Mouse (Mus musculus): Measurements from ENCODE around the gene Cab39. TPM values are rescaled to one million over a fixed set of nuclear protein-coding genes. Genes with fewer than 3 reads are reported as not detected.

Cab39 gene
- polyA plus RNA-seq, 2 experiments: 15.8 to 20.4 TPM

DNA sequence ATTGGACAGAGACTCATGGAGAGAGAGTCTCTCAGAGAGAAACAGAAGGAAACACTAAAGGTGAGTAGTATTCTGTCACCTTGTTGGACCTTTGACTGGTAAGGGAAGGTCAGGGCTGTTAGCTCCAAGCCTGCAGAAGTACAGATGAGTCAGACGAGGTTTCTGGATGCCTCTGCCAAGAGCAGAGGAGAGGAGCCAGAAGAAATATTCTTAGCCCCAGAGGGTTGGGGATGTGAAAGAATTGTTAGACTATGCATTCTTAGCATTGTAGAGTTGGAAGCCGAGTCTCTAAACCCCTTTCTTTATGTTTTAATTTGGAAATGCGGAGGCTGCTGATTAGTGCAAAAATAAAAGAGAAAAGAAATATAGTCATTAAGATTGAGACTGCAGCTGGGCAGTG is 21.3 kb upstream of the Cab39 start:
- TF ChIP-seq CTCF (IDR thresholded peaks at IDR 0.05; ENCODE audit: low read depth) (no peak), EP300 (IDR thresholded peaks at IDR 0.05; ENCODE audit: low read depth) (no peak)
- no peaks in the 10 kb centered on the region for H3K9me3 ChIP-seq (ENCODE audit: control insufficient read depth, low read length)
- DNase-seq (ENCODE audit: low read depth in 3 of 3, low spot score in 3 of 3): no peak
- H3K4me1 ChIP-seq (replicated peaks; ENCODE audit: control insufficient read depth in 2 of 2, insufficient read depth in 2 of 2, low read length in 1 of 2): no peaks in the 10 kb centered on the region
- no peak overlapping the region for H3K4me2 ChIP-seq (ENCODE audit: low read depth)
- H3K36me3 ChIP-seq (replicated peaks; ENCODE audit: control insufficient read depth, insufficient read depth, low read depth): no peaks in the 10 kb centered on the region
- H3K27me3 ChIP-seq (ENCODE audit: control insufficient read depth, insufficient read depth, low read length): no peaks in the 10 kb centered on the region
- 52% methylated on average over 3 of the region's 3 CpGs for WGBS (ENCODE audit: insufficient replicate concordance)
- no peak overlapping the region for H3K27ac ChIP-seq
- H3K4me3 ChIP-seq (ENCODE audit: insufficient read depth in 1 of 2, low read depth in 2 of 2, low read length in 2 of 2): no peak overlapping the region
- no peak overlapping the region for H3K9ac ChIP-seq (replicated peaks)
- ATAC-seq (ENCODE audit: insufficient read depth): no peak

DNA sequence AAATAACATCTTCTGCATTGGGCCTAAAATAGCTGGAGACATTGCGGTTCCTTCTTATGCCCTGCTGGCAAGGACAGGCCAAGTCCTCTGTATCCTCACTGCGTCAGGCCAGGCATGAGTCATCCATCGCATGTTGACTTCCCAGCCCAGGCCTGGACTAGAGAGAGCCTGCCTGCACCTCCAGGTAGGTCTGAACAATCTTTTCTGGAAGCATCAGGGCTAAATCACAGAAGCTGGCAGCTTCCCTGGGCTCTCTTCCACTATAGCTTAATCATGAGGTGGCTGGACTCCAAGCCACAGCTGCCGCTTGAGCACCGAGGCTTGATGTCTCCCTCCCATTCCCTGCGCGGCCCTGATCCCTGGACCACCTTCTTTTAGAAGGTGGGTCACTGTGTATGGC is 18.1 kb upstream of the Cab39 start:
- no peak overlapping the region for H3K27ac ChIP-seq
- no peak overlapping the region for H3K4me2 ChIP-seq (ENCODE audit: low read depth)
- no peaks in the 10 kb centered on the region for H3K4me1 ChIP-seq (replicated peaks; ENCODE audit: control insufficient read depth in 2 of 2, insufficient read depth in 2 of 2, low read length in 1 of 2)
- no peaks in the 10 kb centered on the region for H3K9me3 ChIP-seq (ENCODE audit: control insufficient read depth, low read length)
- 80% methylated on average over 7 of the region's 7 CpGs for WGBS (ENCODE audit: insufficient replicate concordance)
- no peaks in the 10 kb centered on the region for H3K36me3 ChIP-seq (replicated peaks; ENCODE audit: control insufficient read depth, insufficient read depth, low read depth)
- H3K9ac ChIP-seq (replicated peaks): no peak overlapping the region
- H3K27me3 ChIP-seq (ENCODE audit: control insufficient read depth, insufficient read depth, low read length): no peaks in the 10 kb centered on the region
- no peak for TF ChIP-seq CTCF (IDR thresholded peaks at IDR 0.05; ENCODE audit: low read depth)
- TF ChIP-seq EP300 (IDR thresholded peaks at IDR 0.05; ENCODE audit: low read depth): no peak
- H3K4me3 ChIP-seq (ENCODE audit: insufficient read depth in 1 of 2, low read depth in 2 of 2, low read length in 2 of 2): no peak overlapping the region
- ATAC-seq (ENCODE audit: insufficient read depth) (no peak), DNase-seq (ENCODE audit: low read depth in 3 of 3, low spot score in 3 of 3) (no peak)

DNA sequence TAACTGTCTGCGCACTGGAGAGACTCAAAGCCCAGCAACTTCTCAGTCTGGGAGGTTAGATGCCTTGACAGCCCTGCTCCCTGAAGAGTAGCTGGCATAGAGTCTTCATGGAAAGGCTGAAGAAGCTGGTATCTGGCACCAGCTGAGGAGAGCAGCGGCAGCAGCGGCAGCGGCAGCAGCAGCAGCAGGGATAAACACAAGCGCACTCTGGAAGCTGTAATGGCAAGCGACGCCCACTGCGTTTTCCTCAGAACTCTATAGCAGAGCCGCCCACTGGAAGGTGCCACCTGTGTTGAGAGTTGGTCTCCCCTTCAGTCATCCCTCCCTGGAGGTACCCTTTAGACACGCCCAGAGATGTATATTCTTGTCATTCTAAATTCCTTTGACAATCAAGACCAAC is 17.1 kb upstream of the Cab39 start:
- Histone ChIP-seq H3K4me1 (replicated peaks; ENCODE audit: control insufficient read depth in 2 of 2, insufficient read depth in 2 of 2, low read length in 1 of 2) (no peaks in the 10 kb centered on the region), H3K27ac (no peak overlapping the region), H3K4me2 (ENCODE audit: low read depth) (no peak overlapping the region), H3K36me3 (replicated peaks; ENCODE audit: control insufficient read depth, insufficient read depth, low read depth) (no peaks in the 10 kb centered on the region), H3K27me3 (ENCODE audit: control insufficient read depth, insufficient read depth, low read length) (no peaks in the 10 kb centered on the region), H3K9ac (replicated peaks) (no peak overlapping the region), H3K9me3 (ENCODE audit: control insufficient read depth, low read length) (no peaks in the 10 kb centered on the region), H3K4me3 (ENCODE audit: insufficient read depth in 1 of 2, low read depth in 2 of 2, low read length in 2 of 2) (no peak overlapping the region)
- DNase-seq (ENCODE audit: low read depth in 3 of 3, low spot score in 3 of 3) (no peak), ATAC-seq (ENCODE audit: insufficient read depth) (no peak)
- WGBS (ENCODE audit: insufficient replicate concordance): 53% methylated on average over 10 of the region's 10 CpGs
- TF ChIP-seq CTCF (IDR thresholded peaks at IDR 0.05; ENCODE audit: low read depth): no peak
- TF ChIP-seq EP300 (IDR thresholded peaks at IDR 0.05; ENCODE audit: low read depth): no peak

DNA sequence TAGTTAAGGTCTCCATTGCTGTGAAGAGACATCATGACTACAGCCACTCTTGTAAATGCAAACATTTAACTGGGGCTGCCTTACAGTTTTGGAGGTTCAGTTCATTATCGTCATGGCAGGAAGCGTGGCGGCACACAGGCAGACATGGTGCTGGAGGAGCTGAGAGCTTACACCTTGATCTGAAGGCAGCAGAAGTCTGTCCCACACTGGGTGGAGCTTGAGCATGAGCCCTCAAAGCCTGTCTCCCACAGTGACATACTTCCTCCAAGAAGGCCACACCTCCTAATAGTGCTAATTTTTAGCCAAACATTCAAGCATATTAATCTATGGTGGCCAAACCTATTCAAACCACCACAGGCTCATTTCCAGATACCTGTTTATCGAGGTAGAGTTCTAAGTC is 14.8 kb upstream of the Cab39 start, which contains the start of gene A630001G21Rik:
A630001G21Rik (minus strand) TSS at position 208 of the 400 bp plus-strand sequence.
- Histone ChIP-seq H3K4me2 (ENCODE audit: low read depth) (no peak within 1 kb of the TSS), H3K27me3 (ENCODE audit: control insufficient read depth, insufficient read depth, low read length) (no peaks in the 10 kb centered on the region), H3K36me3 (replicated peaks; ENCODE audit: control insufficient read depth, insufficient read depth, low read depth) (no peaks in the 10 kb centered on the region), H3K27ac (no peak within 1 kb of the TSS), H3K9me3 (ENCODE audit: control insufficient read depth, low read length) (no peaks in the 10 kb centered on the region), H3K4me1 (replicated peaks; ENCODE audit: control insufficient read depth in 2 of 2, insufficient read depth in 2 of 2, low read length in 1 of 2) (no peaks in the 10 kb centered on the region), H3K9ac (replicated peaks) (no peak within 1 kb of the TSS), H3K4me3 (ENCODE audit: insufficient read depth in 1 of 2, low read depth in 2 of 2, low read length in 2 of 2) (no peak within 1 kb of the TSS)
- ATAC-seq (ENCODE audit: insufficient read depth) (no peak), DNase-seq (ENCODE audit: low read depth in 3 of 3, low spot score in 3 of 3) (no peak)
- TF ChIP-seq CTCF (IDR thresholded peaks at IDR 0.05; ENCODE audit: low read depth) (no peak), EP300 (IDR thresholded peaks at IDR 0.05; ENCODE audit: low read depth) (no peak)
- WGBS (ENCODE audit: insufficient replicate concordance): 69% methylated on average over 4 of the region's 4 CpGs

DNA sequence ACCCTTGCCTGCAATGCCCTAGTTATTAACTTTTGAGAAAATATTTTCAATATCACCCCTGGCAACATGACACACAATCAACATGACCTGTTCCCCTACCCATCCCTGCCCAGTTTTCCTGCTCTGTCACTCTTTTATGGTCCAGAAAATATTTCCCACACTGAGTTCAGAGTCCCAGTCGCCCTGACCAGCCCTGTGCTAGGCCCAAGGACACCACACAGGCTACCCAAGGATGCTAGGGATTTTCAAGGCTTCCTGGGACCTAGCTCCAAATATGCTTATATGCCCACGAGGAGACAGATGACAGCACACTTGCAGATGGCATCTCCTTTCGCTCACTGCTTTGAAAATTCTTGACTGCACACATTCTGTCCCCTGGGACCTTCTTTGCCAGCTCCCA is 14.2 kb upstream of the Cab39 start:
- DNase-seq (ENCODE audit: low read depth in 3 of 3, low spot score in 3 of 3) (no peak), ATAC-seq (ENCODE audit: insufficient read depth) (no peak)
- H3K4me3 ChIP-seq (ENCODE audit: insufficient read depth in 1 of 2, low read depth in 2 of 2, low read length in 2 of 2): no peak overlapping the region
- H3K27me3 ChIP-seq (ENCODE audit: control insufficient read depth, insufficient read depth, low read length): no peaks in the 10 kb centered on the region
- 54% methylated on average over 3 of the region's 3 CpGs for WGBS (ENCODE audit: insufficient replicate concordance)
- H3K9me3 ChIP-seq (ENCODE audit: control insufficient read depth, low read length): no peaks in the 10 kb centered on the region
- no peak overlapping the region for H3K27ac ChIP-seq
- no peak overlapping the region for H3K4me2 ChIP-seq (ENCODE audit: low read depth)
- no peaks in the 10 kb centered on the region for H3K4me1 ChIP-seq (replicated peaks; ENCODE audit: control insufficient read depth in 2 of 2, insufficient read depth in 2 of 2, low read length in 1 of 2)
- TF ChIP-seq EP300 (IDR thresholded peaks at IDR 0.05; ENCODE audit: low read depth): no peak
- no peak for TF ChIP-seq CTCF (IDR thresholded peaks at IDR 0.05; ENCODE audit: low read depth)
- no peaks in the 10 kb centered on the region for H3K36me3 ChIP-seq (replicated peaks; ENCODE audit: control insufficient read depth, insufficient read depth, low read depth)
- H3K9ac ChIP-seq (replicated peaks): no peak overlapping the region

All from liver, embryonic 14.5 days (tissue).